Mouse (Mus musculus): ENCODE measurements around the gene Defb45.

The Defb45 gene

GRCm38 (mm10) chr2:152599299-152599698, at the start of gene Defb45:
TSS of gene Defb45 (minus strand) at chr2:152599399.
- no peak for DNase-seq (ENCODE audit: low spot score)

DNA sequence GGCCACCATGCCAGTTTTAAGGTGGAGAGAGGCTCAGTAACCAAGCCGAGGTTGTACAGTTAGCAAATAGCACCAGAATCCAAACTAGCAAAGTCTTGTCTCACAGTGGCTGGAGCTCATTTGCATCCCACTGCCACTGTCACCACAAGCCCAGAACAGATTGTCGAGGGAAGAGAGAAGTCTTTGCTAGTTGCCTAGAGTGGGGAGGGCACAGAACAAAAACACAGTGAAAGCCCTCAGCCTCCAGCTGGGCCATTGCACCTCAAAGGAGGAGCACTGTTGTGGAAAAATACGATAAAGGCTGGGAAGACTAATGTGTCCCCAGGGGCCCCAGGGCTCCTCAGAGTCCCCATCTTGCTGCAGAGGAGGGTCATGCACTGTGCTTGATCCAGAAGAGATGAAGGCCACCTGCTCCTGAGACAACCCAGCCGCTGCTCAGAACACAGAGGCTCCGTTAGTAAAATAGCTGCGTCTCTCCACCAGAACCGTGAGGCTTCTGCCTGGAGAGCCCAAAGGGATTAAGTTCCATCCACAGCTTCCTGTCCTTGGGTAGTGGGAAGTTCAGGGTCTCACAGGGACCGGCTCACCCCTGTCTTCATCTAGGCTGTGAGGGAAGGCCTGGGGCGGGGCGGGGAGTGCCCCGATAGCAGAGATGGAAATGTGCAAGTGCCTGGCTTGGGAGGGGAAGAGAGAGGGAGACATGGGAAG, 40.4 kb upstream of the Defb45 start:
- peak; percentile 44 for DNase-seq (ENCODE audit: low spot score)

- no peak for DNase-seq (ENCODE audit: low spot score)
Measured at GRCm38 (mm10) chr2:152638865-152639264, 39.7 kb upstream of the Defb45 start.

DNA sequence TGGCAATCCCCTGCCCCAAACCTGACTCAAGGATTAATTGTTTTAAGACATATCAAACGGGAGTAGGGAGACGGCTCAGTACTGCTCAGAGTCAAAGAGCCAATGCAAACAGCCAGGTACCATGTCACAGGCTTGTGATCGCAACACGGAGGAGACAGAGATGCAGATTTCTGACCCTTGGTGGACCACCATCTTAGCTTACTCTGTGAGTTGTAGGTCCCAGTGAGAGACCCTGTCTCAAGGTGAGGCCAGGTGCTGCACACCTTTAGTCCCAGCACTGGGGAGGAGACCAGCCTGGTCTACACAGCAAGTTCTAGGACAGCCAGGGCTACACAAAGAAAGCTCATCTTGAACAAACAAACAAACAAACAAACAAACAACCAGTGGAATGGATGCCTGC, 38.2 kb upstream of the Defb45 start:
- no peak for DNase-seq (ENCODE audit: low spot score)

DNA sequence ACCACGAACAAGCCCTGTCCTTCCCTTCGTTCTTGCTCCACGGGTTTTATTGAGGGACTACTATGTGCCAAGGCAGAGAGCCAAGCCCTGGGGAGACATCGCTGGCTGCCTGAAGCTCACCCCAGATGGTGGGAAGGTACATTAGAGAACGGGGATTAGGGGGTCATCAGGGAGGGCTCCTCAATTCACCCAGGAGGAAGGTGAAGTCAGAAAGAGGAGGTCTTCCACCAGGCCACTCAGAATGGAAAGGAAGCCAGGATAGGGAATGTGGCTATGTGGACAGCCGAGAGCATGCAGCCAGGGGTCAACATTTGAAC, 37.8 kb upstream of the Defb45 start:
- DNase-seq (ENCODE audit: low spot score): no peak

DNA sequence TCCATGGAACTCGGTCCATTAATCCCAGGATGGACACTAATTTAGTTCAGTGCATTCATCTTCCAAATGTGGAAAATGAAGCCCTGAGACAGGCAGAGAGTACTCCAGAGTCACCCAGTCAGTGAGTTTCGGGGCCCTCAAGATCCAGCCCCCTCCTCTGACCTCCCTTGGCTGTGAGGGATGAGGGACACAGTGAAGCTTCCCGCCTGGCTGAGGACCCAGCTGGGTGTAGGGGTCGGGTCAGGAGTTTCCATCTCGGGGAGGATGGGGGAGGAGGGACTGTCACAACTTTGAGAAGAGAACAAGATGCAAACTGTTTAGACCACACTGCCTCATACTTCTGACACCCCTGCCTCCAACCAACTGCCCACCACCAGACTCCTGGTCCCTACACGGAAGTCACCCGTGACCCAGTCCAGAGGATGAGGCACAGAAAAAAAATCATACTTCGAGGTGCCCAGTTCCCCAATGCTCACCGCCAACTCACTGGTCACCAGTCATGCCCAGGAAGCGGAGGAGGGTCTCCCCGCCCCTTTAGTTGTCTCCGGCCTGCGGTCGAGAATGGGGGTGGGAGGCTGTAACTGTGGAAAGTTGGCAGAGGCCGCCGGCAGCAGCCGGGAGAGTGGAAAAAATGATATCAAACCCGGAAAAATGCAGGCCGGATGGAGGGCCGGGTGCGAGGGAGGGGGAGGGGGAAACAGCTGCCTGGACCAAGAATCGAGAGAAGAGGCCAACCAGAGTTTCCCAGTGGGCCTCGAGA, 37.2 kb upstream of the Defb45 start:
- DNase-seq (ENCODE audit: low spot score): peak; percentile 63

GRCm38 (mm10) chr2:152634311-152634710, 35.1 kb upstream of the Defb45 start:
- DNase-seq (ENCODE audit: low spot score): no peak

- no peak for DNase-seq (ENCODE audit: low spot score)
Measured at GRCm38 (mm10) chr2:152633334-152633733, 34.1 kb upstream of the Defb45 start.

GRCm38 (mm10) chr2:152629904-152630303, 30.7 kb upstream of the Defb45 start:
- DNase-seq (ENCODE audit: low spot score): no peak

DNA sequence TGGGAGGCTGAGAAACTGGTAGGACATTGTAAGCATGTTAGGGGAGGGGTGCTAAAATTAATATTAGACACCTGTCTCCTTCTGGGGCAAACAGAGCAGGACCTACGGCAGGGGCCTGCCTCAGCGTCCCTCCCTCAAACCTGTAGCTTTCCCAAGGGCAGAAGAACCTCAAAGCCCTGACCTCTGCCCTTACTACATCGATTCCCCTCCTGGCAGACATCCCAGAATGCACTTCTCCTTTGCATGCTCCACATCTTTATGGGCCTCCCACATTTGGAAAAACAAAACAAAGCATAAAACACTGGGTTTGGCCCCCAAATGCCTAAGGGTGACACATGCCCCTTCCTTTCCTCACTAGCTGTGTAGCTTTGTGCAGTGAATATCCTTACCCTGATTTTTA, 30.0 kb upstream of the Defb45 start:
- DNase-seq (ENCODE audit: low spot score): no peak

DNA sequence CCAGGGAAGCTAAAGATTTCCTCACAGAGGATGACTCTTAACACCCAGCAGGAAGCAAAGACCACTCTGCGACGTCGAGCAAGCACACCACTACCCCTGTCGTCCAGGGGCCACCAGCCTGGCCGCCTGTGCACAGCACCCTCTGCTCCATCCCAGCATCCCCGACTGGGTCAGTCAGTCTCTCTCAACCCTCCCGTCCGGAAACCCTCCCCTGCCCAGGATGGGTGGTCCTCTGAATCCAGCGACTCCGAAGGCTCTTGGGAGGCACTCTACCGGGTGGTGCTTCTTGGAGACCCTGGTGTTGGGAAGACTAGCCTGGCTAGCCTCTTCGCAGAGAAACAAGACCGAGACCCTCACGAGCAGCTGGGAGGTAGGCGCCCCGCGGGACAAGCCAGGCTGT, 28.9 kb upstream of the Defb45 start:
- DNase-seq (ENCODE audit: low spot score): no peak

DNA sequence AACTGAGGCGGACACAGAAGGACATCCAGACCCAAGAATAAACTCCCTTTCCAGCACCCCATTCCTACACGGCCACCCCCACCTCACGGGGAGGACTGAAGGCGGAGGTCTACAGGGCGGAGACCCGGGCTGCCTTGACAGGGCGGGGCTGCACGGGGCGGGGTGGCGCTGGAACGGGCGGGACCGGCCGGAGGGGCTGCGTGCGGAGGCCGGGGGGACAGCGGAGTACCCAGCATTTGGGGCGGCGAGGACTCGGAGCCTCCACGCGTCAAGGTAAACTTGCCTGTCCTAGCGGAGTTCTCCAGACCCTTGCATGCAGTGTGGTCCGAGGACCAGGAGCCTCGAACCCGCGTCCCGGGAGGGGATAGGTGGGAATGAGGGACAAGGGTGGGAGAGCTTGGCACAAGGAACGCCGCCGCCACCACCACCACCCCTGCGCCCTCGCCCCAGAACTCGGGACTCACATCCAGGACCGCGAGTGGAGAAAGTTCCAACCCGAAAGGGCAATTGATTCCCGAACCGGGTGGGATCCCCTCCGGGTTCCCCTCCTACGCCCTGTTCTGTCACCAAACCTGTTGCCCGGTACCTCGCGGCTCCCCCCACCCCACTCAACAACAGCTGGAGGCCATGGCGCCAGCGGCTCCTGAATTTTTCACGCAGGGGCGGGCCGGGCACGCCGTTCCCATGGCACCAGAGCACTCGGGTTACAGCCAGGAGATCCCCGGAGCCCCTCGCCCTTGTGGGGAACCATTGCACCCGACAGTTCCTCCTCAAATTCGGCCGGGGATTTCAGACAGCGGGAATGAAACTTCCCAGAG, 27.8 kb upstream of the Defb45 start, which contains the start of gene Rem1:
Gene Rem1 (plus strand): TSS at position 178 of the 818 bp plus-strand sequence.
- DNase-seq (ENCODE audit: low spot score): peak; percentile 24

GRCm38 (mm10) chr2:152625256-152625655, 26.1 kb upstream of the Defb45 start:
- DNase-seq (ENCODE audit: low spot score): no peak

GRCm38 (mm10) chr2:152624566-152624965, 25.4 kb upstream of the Defb45 start:
- DNase-seq (ENCODE audit: low spot score): no peak

DNA sequence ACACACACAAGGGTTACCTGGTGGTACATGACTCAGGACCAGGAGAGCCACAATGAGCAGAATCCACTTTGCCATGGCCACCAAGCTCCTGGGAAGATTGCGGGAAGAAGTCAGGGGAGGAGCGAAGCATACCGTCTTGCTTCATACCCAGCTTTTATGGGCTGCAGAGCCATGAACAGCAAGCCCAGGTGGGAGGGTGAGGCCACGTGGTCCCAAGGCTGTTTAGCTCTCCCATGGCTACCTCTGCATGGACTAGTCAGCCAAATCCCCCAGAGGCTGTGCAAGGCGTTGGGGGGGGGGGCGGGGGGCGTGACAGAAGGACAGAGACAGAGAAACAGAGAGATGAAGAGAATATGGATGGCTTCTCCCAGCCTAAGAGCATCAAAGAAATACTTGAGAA, 23.8 kb upstream of the Defb45 start, which contains the start of gene Defb25:
Gene Defb25 (minus strand): TSS at position 101 of the 400 bp plus-strand sequence.
- DNase-seq (ENCODE audit: low spot score): no peak

GRCm38 (mm10) chr2:152622151-152622550, 23.0 kb upstream of the Defb45 start:
- DNase-seq (ENCODE audit: low spot score): no peak

DNA sequence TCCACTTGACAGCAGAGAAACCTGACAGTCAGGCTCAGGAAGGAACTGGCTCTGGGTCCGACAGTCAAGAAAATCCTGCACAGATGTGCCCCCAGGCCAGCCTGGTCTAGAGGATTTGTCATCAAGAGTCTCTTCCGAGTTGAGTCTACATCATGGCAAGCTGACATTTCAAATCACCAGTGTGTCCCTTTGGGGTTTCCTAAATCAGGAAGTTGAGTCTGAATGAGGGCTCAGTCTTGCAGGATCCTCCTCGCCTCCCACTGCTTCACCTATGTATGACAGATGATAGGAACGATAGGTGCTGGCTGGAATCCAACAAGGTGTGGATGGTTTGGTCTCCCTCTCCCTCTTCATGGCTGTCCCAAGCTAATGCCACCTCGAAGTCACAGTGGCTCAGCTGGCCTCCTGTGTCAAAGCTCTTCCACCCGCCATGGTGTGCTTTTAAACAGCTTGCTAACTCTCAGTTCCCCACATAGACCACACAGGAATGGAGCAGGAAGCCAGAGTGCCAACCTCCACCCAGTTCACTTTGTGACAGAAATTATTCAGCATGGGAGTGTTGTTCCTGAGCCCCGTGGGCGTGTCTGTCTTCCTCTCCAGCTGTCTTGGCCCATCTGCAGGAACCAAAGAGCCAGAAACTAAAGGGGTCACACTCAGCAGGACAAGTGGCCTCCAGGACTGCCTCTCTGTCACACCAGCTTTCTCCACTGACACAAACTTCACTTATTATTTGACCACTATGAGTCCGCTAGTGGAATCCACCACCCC, 21.4 kb upstream of the Defb45 start:
- no peak for DNase-seq (ENCODE audit: low spot score)

- DNase-seq (ENCODE audit: low spot score): no peak
Measured at GRCm38 (mm10) chr2:152617374-152617773, 18.2 kb upstream of the Defb45 start.

- DNase-seq (ENCODE audit: low spot score): no peak
Measured at GRCm38 (mm10) chr2:152616470-152616869, 17.3 kb upstream of the Defb45 start.

DNA sequence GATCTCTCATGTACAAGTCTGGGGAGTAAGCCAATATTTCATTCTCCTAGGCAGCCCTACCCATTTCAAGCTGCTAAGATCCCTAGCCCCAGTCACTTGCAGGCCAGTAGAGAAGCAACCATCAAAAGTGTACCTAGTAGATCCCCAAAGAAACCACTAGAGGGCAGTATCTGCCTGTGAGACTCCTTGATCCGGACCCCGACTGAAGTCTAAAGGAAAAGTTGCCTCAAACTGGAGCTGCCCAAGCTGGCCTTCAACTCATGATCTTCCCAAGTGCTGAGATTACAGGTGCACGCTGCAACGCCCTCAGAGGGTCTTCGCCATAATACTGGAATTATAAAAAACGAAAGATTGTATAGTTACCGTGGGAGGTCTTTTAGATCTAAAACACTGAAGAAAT, 16.4 kb upstream of the Defb45 start:
- DNase-seq (ENCODE audit: low spot score): peak; percentile 43

GRCm38 (mm10) chr2:152612193-152612592, 13.0 kb upstream of the Defb45 start:
- no peak for DNase-seq (ENCODE audit: low spot score)

- no peak for DNase-seq (ENCODE audit: low spot score)
Measured at GRCm38 (mm10) chr2:152608719-152609118, 9.5 kb upstream of the Defb45 start.
